Mouse (Mus musculus): ENCODE measurements around the gene Cadm4.

Cadm4 gene

DNA sequence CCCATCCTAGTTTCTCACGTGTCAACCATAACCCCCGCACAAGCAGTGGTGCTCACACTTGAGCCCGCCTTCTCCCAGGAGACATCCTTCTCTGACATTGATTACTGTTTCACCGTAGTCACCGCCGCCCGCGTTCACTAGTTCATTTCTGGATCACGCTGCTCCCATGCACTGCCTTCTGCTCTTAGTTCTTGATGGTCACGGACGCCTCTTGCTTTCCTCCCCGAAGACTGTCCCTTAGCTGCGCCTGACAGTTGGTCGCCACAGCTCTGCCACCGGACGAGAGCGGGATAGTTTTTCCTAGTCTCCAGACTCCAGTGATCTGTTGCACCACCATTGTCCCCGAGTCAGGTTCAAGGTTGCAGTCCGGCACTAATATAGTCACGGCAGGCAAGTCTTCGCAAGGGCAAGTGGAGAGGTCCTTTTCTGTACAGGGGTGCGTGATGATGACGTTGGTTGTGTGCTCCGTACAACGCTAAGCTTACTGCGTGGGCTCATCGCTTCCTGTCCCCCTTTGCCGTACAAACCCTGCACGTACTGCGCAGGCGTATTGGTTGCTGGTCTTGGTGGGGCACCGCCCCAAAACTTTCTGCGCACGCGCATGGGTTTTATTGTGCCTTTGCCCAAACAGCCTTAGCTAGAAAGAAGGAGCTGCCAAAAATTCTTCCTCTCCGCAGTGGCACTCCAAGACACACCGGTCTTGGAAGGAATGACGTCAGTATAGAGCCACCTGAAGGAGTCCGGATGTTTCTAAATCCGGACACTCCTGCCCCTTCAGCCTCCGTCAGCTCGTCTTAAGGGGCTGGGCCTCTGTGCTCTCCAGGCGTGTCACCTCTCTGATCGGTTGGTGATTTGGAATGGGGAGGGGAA, 48.5 kb downstream of the Cadm4 start, which contains the start of gene Irgq:
TSS of gene Irgq (plus strand) at position 628 of the 870 bp plus-strand sequence.
- DNase-seq (ENCODE audit: low spot score in 2 of 2): peak; percentile 93

- DNase-seq (ENCODE audit: low spot score in 2 of 2): peak; percentile 51 to 74
These were observed 49.6 kb downstream of the Cadm4 start for GRCm38 (mm10) chr7:24531211-24531971.

- DNase-seq (ENCODE audit: low spot score in 2 of 2): no peak
These were observed 51.3 kb downstream of the Cadm4 start for GRCm38 (mm10) chr7:24533031-24533571.

DNA sequence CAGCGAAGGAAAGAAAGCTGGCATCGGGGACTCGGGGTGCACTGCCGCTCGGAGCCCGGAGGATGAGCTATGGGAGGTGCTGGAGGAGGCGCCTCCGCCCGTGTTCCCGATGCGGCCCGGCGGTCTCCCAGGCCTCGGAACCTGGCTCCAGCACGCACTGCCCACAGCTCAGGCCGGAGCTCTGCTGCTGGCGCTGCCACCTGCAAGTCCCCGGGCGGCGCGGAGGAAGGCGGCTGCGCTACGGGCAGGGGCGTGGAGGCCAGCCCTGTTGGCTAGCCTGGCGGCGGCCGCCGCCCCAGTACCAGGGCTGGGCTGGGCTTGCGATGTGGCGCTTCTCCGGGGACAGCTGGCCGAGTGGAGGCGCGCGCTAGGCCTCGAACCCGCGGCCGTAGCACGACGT, 52.0 kb downstream of the Cadm4 start:
- no peak for DNase-seq (ENCODE audit: low spot score in 2 of 2)

DNA sequence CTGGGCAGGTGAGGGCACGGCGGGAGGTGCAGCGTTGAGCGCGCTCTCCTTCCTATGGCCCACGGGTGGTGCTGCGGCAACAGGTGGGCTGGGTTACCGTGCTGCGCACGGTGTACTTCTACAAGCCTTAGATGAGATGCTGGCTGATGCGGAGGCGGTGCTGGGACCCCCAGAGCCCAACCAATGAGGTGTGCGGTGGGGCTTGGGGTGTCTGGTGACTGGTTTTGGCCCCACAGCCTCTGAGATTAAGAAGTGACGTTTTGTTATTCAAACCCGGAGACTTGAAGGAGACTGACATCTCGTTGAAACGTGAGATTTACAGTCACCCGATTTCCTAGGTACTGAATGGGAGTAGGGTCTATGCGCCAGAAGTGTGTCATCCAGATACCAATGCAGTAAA, 52.5 kb downstream of the Cadm4 start:
- DNase-seq (ENCODE audit: low spot score in 2 of 2): no peak

DNA sequence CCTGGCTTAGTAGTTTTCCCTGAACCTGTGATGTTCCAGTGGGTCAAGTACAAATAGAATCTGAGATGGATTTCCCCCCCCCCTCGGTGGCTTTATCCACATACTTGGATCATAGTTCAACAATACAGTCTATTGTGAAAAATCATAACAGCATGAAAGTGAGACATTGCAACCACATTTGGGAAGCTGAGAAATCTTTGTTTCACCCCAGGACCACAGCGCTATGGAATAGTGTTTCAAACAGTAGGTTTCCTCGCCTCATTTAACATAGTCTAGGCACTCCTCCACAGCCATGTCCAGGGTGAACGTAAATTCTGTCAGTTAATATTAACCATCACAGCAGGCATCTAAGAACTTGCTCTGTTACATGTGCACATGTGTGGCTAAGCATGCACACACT, 55.3 kb downstream of the Cadm4 start:
- DNase-seq (ENCODE audit: low spot score in 2 of 2): no peak

DNA sequence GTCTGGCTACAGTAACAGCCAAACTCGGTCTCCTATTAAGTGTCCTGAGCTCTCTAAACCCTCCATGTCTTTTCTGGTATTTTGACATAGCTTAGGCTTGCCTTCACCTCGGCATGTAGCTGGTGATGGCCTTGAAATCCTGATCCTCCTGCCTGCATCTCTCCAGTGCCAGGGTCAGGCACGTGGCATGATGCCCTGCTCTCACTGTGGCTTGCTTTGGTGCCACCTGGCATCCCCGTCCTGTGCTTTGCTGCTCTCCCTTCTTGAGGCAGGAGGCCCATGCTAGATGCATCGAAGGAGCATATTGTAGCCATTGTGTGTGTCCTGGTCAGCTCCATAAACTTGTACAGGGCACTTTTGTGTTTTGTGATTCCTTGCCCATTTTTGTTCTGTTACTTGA, 55.8 kb downstream of the Cadm4 start:
- DNase-seq (ENCODE audit: low spot score in 2 of 2): no peak

DNA sequence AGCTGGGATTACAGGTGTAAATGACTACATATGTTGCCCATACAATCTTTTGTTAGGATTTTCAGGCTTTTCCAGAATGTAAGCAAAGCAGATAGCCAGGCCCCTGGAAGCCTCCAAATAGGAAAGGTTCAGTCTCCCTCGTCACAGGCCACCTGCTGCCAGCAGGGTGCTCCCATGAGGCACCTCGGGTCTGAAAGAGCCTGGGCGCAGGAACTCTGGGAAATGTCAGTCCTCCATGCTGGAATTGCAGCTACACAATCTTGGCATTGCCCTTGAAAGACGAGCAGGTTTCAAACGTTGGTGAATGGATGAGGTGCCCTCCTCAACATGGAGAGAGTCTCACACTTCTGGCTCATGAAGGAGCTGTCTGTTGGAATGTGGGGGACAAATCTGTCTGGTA, 56.3 kb downstream of the Cadm4 start:
- no peak for DNase-seq (ENCODE audit: low spot score in 2 of 2)

GRCm38 (mm10) chr7:24538701-24539100, 56.9 kb downstream of the Cadm4 start:
- no peak for DNase-seq (ENCODE audit: low spot score in 2 of 2)

DNA sequence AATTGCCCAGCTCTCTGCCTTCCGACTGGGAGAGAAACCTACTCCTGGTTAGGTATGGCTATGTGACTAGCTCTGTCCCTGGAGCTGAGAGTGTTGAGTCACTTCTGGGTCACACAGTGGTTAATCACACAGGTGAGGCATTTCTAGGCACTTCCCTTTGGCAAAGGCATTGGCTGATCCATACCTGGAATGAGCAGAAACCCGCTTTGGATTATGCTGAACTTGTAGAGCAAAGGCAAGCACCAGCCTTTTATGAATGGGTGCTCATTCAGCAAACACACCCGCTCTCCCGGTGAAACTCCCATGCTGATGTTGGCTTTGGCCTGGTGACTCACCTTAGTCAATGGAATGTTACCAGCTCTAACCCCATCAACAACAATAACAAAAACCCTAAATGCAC, 57.9 kb downstream of the Cadm4 start:
- no peak for DNase-seq (ENCODE audit: low spot score in 2 of 2)

- no peak for DNase-seq (ENCODE audit: low spot score in 2 of 2)
These were observed 62.7 kb downstream of the Cadm4 start for GRCm38 (mm10) chr7:24544506-24544905.

DNA sequence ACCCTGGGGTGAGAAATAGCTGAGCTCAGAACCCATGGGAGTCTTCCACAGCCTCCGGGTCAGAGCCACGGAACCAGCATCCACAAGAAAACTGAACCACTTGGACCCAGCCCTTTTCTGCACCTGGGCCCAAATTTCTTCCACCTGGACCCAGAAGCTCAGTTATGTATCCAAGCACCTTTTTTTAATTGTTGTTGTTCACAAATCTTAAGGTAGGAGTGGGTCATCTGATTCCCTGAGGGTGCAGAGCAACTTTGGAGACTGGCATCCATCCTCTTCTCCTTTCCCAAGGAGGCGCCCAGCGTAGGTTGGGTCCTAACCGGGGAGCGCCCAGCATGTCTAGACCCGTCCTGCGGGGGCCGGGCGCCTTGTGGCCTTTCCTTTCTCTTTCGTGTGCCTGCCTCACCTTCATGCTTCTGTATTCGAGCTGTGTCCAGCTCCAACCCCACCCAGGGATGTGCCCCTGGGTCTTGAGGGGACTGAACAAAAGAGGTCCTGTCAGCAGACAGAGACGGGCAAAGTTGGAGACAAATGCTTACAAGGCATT, 64.3 kb downstream of the Cadm4 start, which contains the start of the genes Pinlyp and Xrcc1:
TSS of gene Pinlyp (minus strand) at position 51 of the 547 bp plus-strand sequence.
TSS of gene Xrcc1 (plus strand) at position 222 of the 547 bp plus-strand sequence.
- DNase-seq (ENCODE audit: low spot score in 2 of 2): no peak

GRCm38 (mm10) chr7:24546634-24547389, 65.0 kb downstream of the Cadm4 start:
- DNase-seq (ENCODE audit: low spot score in 2 of 2): peak; percentile 97

DNA sequence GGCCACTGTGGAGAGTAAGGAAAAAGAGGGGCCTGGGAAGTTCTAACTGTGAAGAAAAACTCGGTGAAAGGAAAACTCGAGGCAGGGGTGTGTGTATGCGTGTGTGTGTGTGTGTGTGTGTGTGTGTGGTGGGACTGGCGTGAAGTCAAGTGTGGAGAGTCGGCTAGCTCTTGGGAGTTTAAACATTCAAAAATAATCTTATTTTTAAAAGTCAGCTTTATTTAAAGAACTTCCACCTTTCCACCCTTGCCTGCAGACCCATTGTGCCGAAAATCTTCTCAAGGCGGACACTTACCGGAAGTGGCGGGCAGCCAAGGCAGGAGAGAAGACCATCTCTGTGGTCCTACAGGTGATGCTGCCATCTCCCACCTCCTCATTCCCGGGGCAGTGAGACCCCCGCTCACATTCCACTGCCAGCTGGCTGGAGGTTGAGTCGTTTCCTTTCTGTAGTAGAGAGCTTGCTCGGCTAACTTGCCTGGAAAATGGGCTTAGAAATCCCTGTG, 65.8 kb downstream of the Cadm4 start:
- no peak for DNase-seq (ENCODE audit: low spot score in 2 of 2)

GRCm38 (mm10) chr7:24551985-24552759, 70.3 kb downstream of the Cadm4 start:
- no peak for DNase-seq (ENCODE audit: low spot score in 2 of 2)
